Mouse (Mus musculus): ENCODE measurements around the gene Hectd2. TPM values are rescaled to one million over a fixed set of nuclear protein-coding genes. Genes with fewer than 3 reads are reported as not detected.

Gene Hectd2
- not detected in 2 replicates for polyA plus RNA-seq (2012; ENCODE audit: insufficient read depth, insufficient read length, low replicate concordance, missing spikeins)

DNA sequence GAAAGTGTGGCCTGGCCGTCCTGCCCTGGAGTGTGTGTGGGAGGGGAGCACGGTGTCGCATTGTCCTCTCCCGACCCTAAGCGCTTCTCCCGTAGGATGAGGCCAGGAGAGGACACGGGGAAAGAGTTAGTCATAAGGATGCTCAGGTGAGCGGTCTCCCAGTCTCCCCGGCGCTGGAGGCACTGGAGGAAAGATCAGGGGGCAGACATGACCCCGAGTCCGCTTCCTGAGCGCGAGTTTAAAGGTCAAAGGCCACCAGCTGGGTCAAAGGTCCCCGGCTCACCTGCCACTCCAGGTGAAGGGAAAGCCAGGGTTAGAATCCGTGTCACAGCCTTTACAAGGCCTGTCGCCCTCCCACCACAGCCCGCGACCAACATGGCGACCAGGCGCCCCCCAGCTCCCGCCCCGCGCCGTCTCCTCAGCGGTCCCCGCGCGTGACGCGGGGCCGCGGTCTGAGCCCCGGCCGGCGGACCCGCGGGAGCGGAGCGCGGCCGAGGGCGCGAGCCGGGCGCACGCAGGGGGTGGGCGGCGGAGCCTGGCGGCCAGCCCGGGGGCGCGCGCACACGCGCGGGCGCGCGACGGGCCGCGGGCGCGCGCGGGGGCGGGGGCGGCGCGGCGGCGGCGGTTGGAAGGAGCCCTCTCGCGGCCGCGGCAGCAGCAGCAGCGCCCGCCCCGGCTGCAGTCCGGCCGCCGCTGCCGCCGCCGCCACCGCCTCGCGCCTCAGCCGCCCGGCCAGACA lies at the start of gene Hectd2:
Gene Hectd2, plus strand, starts transcription at position 594 of the 739 bp plus-strand sequence.
- TF ChIP-seq POLR2A (IDR thresholded peaks at IDR 0.05; ENCODE audit: insufficient read depth, low read depth, low read length) (peak; percentile 34; the same call in 1 of the 2 replicates), CTCF (IDR thresholded peaks at IDR 0.05; ENCODE audit: insufficient read depth, low read depth, low read length) (no peak)
- Histone ChIP-seq H3K4me3 (ENCODE audit: insufficient read depth, low read depth, low read length) (peak within 1 kb of the TSS; percentile 96), H3K4me1 (ENCODE audit: control insufficient read depth, insufficient read depth, low read length) (peaks cover 7% of the 10 kb centered on the region; the same call in 1 of the 2 replicates), H3K27ac (ENCODE audit: insufficient read depth, low read depth, low read length) (peak within 1 kb of the TSS; percentile 98)
- WGBS: 23% methylated on average over 92 of the region's 92 CpGs

DNA sequence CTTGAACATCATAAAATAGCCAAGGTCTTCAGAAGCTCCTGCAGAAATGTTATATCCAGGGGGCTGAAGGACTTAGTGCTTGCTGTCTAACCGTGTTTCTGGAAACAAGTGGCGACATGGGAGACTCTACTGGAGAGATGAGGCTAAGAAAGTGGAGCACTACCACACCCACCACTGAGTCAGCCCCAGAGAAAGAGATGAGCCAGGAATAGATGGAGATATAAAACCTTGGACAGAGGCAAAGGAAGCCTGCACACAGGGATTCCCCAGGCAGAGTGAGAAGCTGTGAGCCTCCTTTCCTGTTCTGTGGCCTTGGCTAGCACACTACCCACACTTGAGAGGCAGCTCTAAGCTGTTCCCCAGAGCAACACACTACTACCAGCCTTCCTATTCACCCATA lies 49.7 kb upstream of the Hectd2 start:
- no peak overlapping the region for H3K27ac ChIP-seq (ENCODE audit: insufficient read depth, low read depth, low read length)
- no peak overlapping the region for H3K4me3 ChIP-seq (ENCODE audit: insufficient read depth, low read depth, low read length)
- TF ChIP-seq CTCF (IDR thresholded peaks at IDR 0.05; ENCODE audit: insufficient read depth, low read depth, low read length): no peak
- TF ChIP-seq POLR2A (IDR thresholded peaks at IDR 0.05; ENCODE audit: insufficient read depth, low read depth, low read length): no peak
- WGBS: 54% methylated on average over 2 of the region's 2 CpGs
- H3K4me1 ChIP-seq (ENCODE audit: control insufficient read depth, insufficient read depth, low read length): no peaks in the 10 kb centered on the region; the same call in 1 of the 2 replicates

DNA sequence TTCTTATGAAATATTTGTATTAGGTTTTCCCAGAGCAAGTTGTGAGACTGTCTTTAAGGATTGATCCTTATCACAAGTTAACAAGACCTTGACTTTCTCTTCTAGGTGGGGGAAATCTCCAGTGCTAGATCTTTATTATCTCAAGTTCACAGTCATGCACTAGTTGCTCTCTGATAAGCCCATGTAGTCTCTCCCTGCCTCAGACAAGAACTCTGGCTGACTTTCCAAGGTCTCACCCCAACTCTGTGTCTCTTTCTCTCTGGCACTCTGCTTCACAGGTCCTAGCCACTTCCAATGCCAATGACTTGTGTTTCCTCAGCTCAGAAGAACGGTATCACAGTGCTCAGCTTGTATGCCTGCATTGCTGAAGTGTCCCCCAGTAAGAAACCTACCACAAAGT lies 43.1 kb upstream of the Hectd2 start:
- H3K4me3 ChIP-seq (ENCODE audit: insufficient read depth, low read depth, low read length): no peak overlapping the region
- 91% methylated on average over 1 of the region's 1 CpGs for WGBS
- no peak overlapping the region for H3K27ac ChIP-seq (ENCODE audit: insufficient read depth, low read depth, low read length)
- TF ChIP-seq POLR2A (IDR thresholded peaks at IDR 0.05; ENCODE audit: insufficient read depth, low read depth, low read length) (no peak), CTCF (IDR thresholded peaks at IDR 0.05; ENCODE audit: insufficient read depth, low read depth, low read length) (no peak)
- H3K4me1 ChIP-seq (ENCODE audit: control insufficient read depth, insufficient read depth, low read length): no peaks in the 10 kb centered on the region

DNA sequence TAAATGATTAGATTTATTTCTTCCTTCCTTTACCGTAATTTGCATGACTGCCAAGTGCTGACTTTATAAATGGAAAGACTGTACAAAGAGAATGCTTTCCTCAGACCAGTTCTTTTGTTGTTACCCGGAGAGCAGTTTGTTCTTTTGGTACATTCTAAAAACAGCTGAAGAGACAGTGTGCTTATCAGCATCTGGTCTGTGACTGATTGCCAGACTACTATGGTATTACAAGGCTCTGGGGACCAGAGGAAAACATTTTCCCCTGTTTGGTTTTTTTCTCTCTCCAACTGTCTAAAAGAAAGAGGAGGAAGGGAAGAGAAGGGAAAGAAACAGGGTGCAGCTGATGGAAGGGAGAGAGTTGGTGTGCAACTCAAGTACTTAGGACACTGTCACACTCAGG lies 36.0 kb upstream of the Hectd2 start:
- no peaks in the 10 kb centered on the region for H3K4me1 ChIP-seq (ENCODE audit: control insufficient read depth, insufficient read depth, low read length)
- 31% methylated on average over 2 of the region's 2 CpGs for WGBS
- H3K27ac ChIP-seq (ENCODE audit: insufficient read depth, low read depth, low read length): no peak overlapping the region
- H3K4me3 ChIP-seq (ENCODE audit: insufficient read depth, low read depth, low read length): no peak overlapping the region
- TF ChIP-seq CTCF (IDR thresholded peaks at IDR 0.05; ENCODE audit: insufficient read depth, low read depth, low read length): no peak
- no peak for TF ChIP-seq POLR2A (IDR thresholded peaks at IDR 0.05; ENCODE audit: insufficient read depth, low read depth, low read length)

DNA sequence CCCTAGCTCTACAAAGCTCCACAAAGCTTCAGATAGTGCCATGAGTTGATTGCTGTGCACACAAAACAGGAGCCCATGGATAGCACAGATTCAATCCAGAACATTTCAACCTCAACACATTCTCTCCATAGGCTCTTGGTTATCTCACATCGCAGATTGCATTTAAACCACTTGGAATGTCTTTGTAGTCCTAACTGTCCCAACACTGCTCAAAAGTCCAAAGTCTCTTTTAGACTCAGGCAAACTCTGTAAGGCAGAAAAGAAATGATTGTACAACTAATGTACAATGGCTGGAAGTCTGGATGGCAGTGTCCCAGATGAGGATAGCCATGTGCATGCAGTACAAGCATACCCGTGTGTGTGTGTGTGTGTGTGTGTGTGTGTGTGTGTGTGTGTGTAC lies 32.9 kb upstream of the Hectd2 start:
- WGBS: 88% methylated on average over 2 of the region's 2 CpGs
- Histone ChIP-seq H3K27ac (ENCODE audit: insufficient read depth, low read depth, low read length) (no peak overlapping the region), H3K4me1 (ENCODE audit: control insufficient read depth, insufficient read depth, low read length) (no peaks in the 10 kb centered on the region), H3K4me3 (ENCODE audit: insufficient read depth, low read depth, low read length) (no peak overlapping the region)
- no peak for TF ChIP-seq CTCF (IDR thresholded peaks at IDR 0.05; ENCODE audit: insufficient read depth, low read depth, low read length)
- TF ChIP-seq POLR2A (IDR thresholded peaks at IDR 0.05; ENCODE audit: insufficient read depth, low read depth, low read length): no peak

DNA sequence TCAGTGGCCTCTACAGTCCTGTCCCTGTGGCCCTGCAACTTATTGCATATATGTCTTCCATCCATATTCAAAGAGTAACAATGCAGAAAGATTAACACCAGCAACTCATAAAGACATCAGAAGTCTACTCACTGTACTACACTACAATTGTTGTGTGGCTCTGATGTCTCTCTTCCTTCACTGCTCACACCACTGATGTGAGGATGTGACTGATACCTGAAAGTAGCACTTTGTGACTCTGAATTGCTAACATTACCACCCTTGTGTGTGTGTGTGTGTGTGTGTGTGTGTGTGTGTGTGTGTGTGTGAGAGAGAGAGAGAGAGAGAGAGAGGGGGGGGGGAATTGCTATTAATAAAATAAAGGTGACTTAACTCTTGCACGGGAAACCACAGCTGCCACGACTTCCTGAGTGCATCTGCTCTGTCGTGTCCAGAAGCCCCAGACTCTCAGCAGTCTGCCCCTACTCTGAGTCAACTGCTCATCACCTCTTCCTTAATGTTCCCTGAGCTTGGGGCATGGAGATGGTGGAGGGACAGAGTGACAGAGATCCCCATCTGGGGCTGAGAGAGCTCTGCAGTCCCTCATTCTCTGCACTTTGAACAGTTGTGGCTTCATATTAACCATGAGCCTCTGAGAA lies 31.8 kb upstream of the Hectd2 start:
- Histone ChIP-seq H3K27ac (ENCODE audit: insufficient read depth, low read depth, low read length) (no peak overlapping the region), H3K4me1 (ENCODE audit: control insufficient read depth, insufficient read depth, low read length) (no peaks in the 10 kb centered on the region), H3K4me3 (ENCODE audit: insufficient read depth, low read depth, low read length) (no peak overlapping the region)
- TF ChIP-seq CTCF (IDR thresholded peaks at IDR 0.05; ENCODE audit: insufficient read depth, low read depth, low read length): no peak
- no peak for TF ChIP-seq POLR2A (IDR thresholded peaks at IDR 0.05; ENCODE audit: insufficient read depth, low read depth, low read length)
- WGBS: 71% methylated on average over 3 of the region's 3 CpGs

DNA sequence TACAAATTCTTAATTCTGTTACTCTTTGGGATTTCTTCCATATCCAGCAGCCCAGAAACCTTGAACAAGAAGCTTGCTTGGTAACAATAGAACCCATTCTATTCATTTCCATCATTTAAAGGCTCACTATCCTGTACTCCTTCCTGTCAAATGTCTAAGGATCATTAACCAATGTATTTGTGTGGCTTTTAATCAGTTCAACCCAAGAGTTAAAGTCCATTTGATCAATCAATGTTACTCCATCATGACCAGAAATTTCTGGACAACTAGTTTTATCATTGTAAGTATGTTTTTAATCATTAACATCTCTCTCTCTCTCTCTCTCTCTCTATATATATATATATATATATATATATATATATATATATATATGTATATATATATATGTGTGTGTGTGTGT lies 29.4 kb upstream of the Hectd2 start:
- Histone ChIP-seq H3K4me1 (ENCODE audit: control insufficient read depth, insufficient read depth, low read length) (no peaks in the 10 kb centered on the region), H3K4me3 (ENCODE audit: insufficient read depth, low read depth, low read length) (no peak overlapping the region), H3K27ac (ENCODE audit: insufficient read depth, low read depth, low read length) (no peak overlapping the region)
- no peak for TF ChIP-seq POLR2A (IDR thresholded peaks at IDR 0.05; ENCODE audit: insufficient read depth, low read depth, low read length)
- no peak for TF ChIP-seq CTCF (IDR thresholded peaks at IDR 0.05; ENCODE audit: insufficient read depth, low read depth, low read length)

DNA sequence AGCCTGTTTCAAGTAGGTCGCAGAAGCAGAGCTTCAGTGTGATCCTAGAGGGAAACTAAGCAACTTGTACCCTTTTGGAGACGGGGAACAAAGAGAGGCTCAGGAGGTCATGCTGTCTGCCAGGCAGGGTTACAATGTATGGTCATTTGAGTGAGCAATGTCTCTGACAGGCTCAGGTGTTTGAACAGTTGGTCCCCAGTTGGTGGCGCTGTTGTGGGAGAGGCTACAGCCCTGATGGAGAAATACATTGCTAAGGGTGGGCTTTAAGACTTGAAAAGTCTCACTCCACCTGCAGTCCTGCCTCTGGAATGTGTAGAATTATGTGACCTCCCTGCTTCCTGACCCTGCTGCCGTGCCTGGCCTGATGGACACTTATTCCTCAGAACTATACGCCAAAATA lies 21.4 kb upstream of the Hectd2 start:
- 82% methylated on average over 5 of the region's 5 CpGs for WGBS
- TF ChIP-seq POLR2A (IDR thresholded peaks at IDR 0.05; ENCODE audit: insufficient read depth, low read depth, low read length): no peak
- no peak for TF ChIP-seq CTCF (IDR thresholded peaks at IDR 0.05; ENCODE audit: insufficient read depth, low read depth, low read length)

DNA sequence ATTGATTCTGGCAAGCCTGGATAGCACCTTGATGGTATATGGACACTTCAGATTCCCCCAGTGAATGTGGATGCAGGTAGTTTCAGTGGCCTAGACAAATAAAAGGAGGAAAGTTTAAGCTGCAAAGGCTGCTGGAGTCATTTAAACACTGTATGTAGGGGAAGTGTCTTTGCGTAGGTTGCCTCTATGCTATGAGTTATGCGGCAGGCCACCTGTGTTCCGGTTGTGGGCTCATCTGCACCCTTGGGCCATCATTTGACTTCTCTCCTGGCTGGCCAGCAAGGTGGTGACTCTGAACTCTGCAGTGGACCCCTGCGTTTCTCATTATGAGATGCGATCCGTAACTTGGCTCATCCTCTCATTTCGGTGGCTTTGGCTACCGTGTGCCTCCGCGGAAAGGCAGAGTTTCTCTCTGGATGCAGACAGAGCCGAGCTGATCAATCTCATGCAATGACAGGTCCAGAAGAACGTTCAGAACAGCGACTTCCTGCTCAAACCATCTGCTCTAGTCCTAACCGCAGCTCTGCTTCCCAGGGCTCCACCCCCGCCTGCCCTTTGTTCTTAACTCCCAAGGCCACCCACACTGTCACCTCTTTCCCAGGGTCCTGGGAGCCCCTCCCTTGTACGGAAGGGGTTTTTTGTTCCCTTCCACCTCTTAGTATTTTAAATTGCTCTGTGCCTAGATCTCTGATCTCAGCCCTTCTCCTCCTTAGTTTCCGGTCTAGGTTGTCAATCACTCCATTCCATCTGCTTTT lies 20.3 kb upstream of the Hectd2 start:
- Histone ChIP-seq H3K27ac (ENCODE audit: insufficient read depth, low read depth, low read length) (no peak overlapping the region), H3K4me1 (ENCODE audit: control insufficient read depth, insufficient read depth, low read length) (peaks cover 7% of the 10 kb centered on the region), H3K4me3 (ENCODE audit: insufficient read depth, low read depth, low read length) (peak overlapping the region; percentile 6)
- no peak for TF ChIP-seq CTCF (IDR thresholded peaks at IDR 0.05; ENCODE audit: insufficient read depth, low read depth, low read length)
- TF ChIP-seq POLR2A (IDR thresholded peaks at IDR 0.05; ENCODE audit: insufficient read depth, low read depth, low read length): no peak
- 22% methylated on average over 17 of the region's 17 CpGs for WGBS

More for the DNA sequence above, 21.4 kb upstream of the Hectd2 start:
- H3K4me3 ChIP-seq (ENCODE audit: insufficient read depth, low read depth, low read length): no peak overlapping the region
- peaks cover 7% of the 10 kb centered on the region for H3K4me1 ChIP-seq (ENCODE audit: control insufficient read depth, insufficient read depth, low read length)
- no peak overlapping the region for H3K27ac ChIP-seq (ENCODE audit: insufficient read depth, low read depth, low read length)
